Mouse (Mus musculus): ENCODE measurements around the gene Plcl1.

The Plcl1 gene

GRCm38 (mm10) chr1:55523966-55524365, 118.2 kb downstream of the Plcl1 start:
- DNase-seq (ENCODE audit: low read depth, low spot score) = no peak

DNA sequence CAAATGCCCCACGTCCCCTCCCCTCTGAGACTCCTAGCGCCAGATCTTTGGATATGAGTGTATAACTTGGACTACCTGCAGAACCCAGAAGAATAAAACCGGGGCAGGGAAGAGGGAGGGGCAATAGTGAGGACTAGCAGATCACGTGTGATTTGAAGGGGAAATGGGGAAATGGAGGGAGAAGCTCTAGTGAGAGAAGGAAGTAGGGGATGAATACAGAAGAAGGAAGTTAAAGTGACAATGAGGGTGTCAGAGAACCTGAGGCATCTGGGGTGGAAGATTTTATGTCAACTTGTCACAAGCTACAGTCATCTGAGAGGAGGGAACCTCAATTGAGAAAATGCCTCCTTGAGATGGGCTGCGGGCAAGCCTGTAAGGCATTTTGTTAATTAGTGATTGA, 119.4 kb downstream of the Plcl1 start:
- DNase-seq (ENCODE audit: low read depth, low spot score) = no peak

GRCm38 (mm10) chr1:55525748-55526147, 120.0 kb downstream of the Plcl1 start:
- no peak for DNase-seq (ENCODE audit: low read depth, low spot score)

- DNase-seq (ENCODE audit: low read depth, low spot score) = no peak
Observed at GRCm38 (mm10) chr1:55528547-55529304, 123.0 kb downstream of the Plcl1 start.

- no peak for DNase-seq (ENCODE audit: low read depth, low spot score)
Observed at GRCm38 (mm10) chr1:55533823-55534222, 128.1 kb downstream of the Plcl1 start.

DNA sequence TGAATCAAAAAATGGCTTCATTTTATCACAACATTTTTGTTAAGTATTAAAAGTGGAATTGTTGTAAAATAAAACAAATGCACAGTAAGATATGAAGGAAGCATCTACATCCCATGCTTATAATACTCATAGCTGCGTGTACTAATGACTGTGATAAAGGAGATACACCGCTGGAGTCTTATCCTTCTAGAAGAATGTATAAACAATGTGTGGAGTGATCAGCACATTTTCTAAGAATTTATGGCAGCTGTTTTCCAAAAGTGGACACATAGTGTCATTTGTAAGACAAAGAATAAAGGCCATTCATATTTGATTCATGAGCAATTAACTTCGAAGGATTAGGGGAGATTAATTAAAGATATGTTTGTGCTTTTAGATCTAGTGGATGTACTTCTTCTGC, 148.7 kb downstream of the Plcl1 start:
- no peak for DNase-seq (ENCODE audit: low read depth, low spot score)

DNA sequence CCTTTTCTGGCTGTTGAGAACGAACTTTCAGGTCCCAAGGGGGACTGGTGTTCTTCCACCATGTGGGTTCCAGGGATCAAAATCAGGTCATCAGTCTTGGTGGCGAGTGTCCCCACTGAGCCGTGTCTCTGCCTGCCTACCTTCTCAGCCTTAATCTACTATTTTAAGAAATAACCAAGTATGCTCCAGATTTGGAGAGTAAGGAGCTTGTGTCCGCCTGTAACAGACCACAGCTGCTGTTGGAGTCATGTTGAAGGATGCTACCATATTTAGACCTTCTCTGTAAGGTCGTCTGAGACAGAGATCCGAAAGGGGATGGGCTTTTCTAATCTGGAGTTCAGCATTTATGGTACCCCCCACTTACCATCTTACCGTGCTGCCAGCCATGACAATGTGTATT, 152.2 kb downstream of the Plcl1 start:
- DNase-seq (ENCODE audit: low read depth, low spot score) = no peak

DNA sequence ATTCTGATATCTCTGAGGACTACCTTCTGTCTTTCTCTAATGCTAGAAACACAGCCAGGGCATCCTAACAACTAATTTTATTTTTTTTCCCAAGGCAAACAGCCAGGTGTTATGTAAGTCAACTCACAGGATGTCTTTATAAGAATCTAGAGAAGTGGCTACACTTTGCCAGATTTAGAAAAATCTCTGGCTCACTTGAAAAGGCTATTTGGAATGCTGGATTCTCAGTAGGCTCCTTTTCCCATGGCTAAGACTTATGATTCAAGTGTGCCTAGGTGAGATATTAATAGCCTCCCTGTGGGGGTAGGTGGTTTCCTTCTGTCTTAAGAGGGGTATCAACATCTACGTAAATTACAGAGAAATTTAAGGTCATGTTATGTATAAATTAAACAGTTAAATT, 152.7 kb downstream of the Plcl1 start:
- DNase-seq (ENCODE audit: low read depth, low spot score) = no peak

- no peak for DNase-seq (ENCODE audit: low read depth, low spot score)
Observed at GRCm38 (mm10) chr1:55559998-55560397, 154.3 kb downstream of the Plcl1 start.

DNA sequence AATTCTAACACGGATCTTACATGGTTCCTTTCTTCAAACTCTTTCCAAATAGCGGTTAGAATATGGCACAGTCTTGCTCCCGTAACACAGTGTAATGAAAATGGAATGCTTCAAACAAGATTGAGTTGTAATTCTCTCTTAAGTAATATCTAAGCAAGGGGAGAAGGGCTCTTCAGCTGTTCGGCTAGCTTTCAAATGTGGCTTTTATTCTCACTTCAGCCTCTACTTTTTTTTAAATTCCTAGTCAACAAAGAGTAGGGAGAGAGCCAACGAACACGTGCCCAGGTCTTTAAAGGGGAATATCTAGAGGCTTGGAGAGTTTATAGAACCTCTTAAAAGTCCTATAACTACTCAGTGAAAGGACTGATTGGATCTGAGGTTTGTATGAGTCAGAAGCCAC, 160.2 kb downstream of the Plcl1 start:
- no peak for DNase-seq (ENCODE audit: low read depth, low spot score)

DNA sequence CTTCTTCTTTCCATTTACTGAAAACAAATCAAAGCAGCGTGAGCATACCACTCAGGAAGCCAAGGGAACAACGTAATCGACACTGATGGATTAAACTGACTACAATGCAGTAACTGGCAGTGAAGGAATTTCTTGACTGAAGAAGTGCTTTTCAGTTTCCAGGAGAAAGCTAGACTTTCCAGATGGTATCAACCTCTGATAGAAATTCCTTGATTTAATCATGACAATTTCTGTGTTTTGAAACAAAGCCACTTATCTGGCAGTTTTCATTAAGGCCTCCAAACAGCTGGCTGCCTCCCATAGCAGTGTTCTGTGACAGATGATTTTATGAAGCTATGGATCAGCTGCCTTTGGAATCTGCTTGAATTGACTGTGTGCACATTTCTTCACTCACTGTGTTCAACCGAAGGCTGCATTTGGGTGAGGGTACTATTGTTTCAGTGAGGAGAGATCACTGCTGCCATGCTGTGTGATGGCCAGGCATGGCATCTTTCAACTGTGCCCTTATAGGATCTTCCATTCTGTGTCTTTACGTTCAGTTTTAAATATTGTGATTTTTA, 162.2 kb downstream of the Plcl1 start:
- DNase-seq (ENCODE audit: low read depth, low spot score) = no peak

DNA sequence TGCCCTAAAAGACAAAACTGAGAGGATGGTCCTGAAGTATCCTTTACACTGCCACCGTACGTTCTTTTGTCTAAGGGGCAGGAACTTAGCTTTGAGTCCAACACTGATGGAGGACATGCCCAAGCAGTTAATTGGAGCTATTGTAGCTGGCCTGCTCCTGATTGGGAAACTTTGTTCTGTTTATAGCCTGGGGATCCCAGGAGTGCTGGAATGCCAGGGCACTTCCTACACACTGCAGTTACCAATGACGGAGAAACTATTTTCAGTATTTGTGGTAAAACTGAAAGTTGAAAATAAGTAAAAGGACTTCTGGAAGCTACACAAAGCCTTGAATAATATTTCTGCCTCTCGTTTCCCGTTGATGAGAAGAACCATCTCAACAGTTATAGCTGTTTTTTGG, 164.5 kb downstream of the Plcl1 start:
- no peak for DNase-seq (ENCODE audit: low read depth, low spot score)

DNA sequence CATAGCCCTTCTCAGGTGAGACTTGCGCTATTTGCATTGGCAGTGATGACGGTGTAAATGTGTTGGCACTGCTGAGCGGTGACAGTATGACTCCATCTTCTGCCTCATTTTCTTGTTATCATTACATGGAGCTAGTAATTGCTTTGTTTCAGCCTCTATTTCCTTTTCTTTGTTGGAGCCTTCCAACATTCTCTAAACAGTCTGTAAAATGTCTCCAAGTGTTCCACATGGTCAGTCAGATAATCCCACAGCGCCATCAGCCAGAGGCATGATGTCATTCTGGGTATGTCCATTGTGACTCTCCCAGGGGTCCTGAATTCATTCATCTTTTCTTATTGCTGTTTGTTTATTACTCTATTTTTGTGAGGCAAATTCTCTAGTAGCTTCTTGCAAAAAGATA, 165.7 kb downstream of the Plcl1 start:
- no peak for DNase-seq (ENCODE audit: low read depth, low spot score)

DNA sequence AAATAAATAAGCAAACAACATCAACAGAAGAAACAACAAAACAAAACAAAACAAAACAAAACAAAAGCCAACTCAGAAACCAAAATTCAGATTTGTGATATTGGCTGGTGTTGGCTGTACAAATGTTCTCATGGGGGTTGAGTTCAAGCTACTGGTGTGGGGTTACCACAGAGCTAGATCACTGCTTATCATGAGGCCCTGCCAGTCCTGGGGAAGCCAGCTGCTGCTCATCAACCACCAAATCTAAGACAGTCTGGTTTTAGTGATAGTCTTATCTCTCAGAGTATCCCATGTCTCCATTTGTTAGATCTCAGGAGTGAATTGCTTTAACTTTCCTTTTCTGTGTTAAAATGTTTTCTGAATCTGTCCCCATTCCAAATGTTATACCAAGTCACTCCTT, 166.5 kb downstream of the Plcl1 start:
- no peak for DNase-seq (ENCODE audit: low read depth, low spot score)

DNA sequence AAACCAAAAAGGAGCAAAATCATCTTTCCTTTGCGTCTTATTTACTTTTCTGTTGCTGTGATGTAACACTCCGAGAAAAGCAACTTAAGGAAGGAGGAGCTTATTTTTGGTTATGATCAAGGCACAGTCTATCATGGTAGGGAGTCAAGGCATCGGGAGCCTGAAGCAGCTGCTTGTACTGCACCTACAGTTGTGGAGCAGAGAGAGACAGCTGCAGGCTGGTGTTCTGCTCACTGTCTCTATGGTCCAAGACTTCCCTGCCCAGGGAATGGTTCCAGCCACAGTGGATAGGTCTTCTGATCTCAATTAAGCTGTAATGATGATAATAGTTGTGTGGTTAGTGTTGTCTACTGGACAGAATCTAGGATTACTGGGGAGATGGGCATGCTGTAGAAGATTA, 166.9 kb downstream of the Plcl1 start:
- no peak for DNase-seq (ENCODE audit: low read depth, low spot score)

DNA sequence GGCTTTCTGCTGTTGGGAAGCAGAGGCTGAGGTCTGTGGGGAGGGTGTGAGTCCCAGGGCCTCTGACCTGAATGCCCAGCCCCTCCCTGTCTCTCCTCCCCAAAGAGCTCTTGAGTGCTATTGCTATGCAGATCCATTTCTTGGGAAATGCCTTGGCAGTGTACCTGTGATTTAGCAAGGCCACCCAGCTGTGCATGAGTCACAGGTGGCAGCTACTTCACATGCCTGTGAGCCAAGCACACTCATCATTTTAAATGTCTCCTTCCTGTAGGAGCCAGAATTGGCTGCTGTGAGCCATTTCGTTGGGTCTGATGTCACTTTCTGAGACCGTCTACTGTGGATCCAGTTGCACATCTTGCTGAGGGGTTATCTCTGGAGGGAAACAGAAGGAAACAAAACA, 170.2 kb downstream of the Plcl1 start:
- DNase-seq (ENCODE audit: low read depth, low spot score) = peak; percentile 68

DNA sequence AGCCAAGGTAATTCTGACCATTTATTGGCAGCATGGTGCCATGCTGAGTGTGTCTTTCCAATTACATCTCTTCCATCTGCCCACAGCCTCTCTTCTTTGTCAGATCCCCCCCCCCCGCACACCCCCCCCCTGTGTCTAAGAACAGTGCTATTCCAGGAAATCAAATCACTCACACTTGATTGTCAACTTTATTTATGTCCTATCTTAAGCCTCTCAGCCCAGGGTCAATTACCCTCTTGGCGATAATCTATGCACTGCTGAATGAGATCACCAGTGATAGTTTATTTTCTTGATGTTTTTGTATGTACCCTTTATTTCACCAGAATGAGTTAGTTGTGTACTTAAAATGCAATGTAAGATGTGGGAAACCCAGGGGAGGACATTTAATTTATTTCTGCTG, 176.0 kb downstream of the Plcl1 start:
- DNase-seq (ENCODE audit: low read depth, low spot score) = no peak

DNA sequence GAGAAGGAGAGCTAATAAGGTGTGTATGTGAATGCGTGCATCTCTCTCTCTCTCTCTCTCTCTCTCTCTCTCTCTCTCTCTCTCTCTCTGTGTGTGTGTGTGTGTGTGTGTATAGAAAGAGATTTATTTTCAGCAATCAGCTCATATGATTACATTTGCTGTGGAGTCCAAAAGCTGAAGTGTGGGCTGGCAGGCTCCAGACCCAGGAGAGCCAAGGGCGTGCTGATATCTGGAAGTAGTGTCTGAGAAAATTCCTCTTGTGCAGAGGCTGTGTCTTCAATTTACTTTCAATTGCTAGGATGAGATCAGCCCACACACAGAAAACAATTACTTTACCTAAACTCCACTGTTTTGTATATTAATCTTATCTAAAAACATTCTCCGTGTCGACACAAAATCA, 179.7 kb downstream of the Plcl1 start:
- DNase-seq (ENCODE audit: low read depth, low spot score) = no peak

DNA sequence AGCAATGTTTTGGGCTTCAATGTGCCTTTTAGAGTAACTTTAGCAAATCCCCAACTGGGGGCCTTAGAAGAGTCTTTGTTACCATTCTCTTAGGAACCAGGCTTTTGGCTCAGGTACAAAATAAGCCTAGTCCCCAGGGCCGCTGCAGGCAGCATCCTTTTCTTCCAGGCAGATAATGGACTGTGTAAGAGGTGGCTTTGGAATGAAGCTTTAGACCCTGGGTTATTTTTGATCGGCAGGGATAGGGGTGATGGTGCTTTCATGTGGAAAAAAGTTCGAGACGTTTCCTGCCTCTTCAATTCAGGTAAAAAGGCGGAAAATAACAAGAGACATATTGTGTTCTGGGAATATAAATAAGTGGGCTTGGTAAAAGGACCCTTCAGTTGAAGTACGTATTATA, 182.4 kb downstream of the Plcl1 start:
- DNase-seq (ENCODE audit: low read depth, low spot score) = no peak

GRCm38 (mm10) chr1:55590047-55590446, 184.3 kb downstream of the Plcl1 start:
- no peak for DNase-seq (ENCODE audit: low read depth, low spot score)

DNA sequence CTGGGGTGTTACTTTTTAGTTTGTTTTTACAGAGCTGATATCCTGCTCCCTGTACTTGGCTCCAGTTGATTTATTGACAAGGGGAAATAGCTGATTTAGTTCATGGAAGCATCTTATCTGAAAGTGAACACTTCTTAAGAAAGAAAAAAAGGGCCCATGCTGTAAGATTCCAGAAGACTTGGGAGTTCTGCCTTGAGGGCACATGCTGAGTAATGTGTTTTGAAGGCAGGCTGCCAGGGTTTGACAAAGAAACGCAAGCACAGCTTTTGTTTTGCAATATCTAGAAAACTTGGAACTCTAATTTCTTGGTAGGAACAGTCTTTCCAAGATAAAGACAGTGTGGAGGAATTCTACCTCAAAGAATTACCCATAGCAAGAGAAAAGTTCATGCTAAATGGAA, 194.8 kb downstream of the Plcl1 start:
- DNase-seq (ENCODE audit: low read depth, low spot score) = no peak

- DNase-seq (ENCODE audit: low read depth, low spot score) = no peak
Observed at GRCm38 (mm10) chr1:55604593-55604992, 198.9 kb downstream of the Plcl1 start.

DNA sequence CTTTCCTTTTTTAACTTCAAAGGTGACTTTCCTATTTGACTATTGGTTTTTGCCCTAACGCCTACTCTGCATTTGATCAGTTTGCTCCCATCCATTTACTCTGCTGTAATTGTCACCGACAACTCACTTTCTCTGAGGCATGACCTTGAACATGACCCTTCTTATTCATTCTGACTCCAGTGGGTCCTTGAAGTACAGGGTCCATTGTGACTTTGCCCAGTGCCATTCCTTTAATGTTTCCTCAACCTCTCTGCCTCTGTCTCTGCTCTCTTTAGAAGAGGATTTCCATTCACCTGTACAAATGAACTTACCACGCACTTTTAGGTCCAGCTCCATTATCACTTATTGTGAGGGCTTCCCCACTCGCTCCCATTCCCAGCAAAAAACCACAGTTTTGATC, 199.7 kb downstream of the Plcl1 start:
- peak; percentile 22 for DNase-seq (ENCODE audit: low read depth, low spot score)

GRCm38 (mm10) chr1:55605956-55606355, 200.2 kb downstream of the Plcl1 start:
- no peak for DNase-seq (ENCODE audit: low read depth, low spot score)

Measured in ES-CJ7 (cell line).